Mouse (Mus musculus): ENCODE data around the gene Zmynd10. TPM values are rescaled to one million over a fixed set of nuclear protein-coding genes. Genes with fewer than 3 reads are reported as not detected.
A peak's percentile ranks its signal among the peaks of the same experiment; 100 is the strongest.
"Not testable (repeated sequence)": the region's sequence is repeated elsewhere in the genome, so short reads cannot be mapped to it uniquely, and the experiment has no call there.

The Zmynd10 gene
- total RNA-seq, 2 experiments from 2014 or later, result not detected

DNA sequence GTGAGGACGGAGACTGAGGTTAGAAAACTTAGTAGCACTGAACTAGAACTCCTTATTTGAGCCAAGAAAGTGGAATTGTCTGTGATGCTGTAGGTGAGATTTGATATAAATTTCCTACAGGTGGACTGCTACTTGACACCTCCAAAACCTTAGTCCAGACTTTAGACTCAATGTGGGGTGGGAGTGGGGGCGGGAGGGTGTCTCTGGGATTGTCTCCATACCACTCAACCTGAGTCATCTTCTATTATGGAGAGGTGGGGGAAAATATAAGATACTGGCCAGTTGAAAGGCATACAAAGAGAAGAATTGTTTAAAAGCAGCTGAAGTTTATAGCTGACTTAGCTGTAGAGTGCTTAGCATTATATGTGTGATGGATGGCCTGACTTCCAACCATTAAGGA is 8.6 kb downstream of the Zmynd10 start:
- no peak for DNase-seq

GRCm38 (mm10) chr9:107556346-107556745 is 9.2 kb downstream of the Zmynd10 start:
- no peak for DNase-seq

GRCm38 (mm10) chr9:107563029-107563581 is 16.0 kb downstream of the Zmynd10 start, which contains the start of gene Tusc2:
Tusc2 (plus strand) TSS chr9:107563255.
- DNase-seq, result peak; percentile 95

DNA sequence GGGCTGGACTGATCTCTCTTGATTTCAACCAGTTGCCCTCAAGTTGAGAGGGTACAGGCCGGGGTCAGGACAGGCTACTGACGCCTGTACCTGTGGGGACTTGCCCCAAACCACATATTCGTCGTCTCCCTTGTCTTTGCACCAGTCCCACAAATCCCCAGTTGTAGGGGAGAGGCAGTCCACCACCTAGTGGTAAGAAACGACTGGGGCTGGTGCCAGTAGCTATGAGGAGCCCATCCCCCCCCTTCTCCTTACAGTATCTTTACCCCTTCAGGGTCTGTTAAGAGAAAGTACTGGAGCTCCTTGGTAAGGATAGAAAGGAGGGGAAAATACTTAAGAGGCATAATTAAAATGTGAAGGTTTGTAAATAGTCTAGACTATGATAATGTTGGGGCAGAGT is 18.5 kb downstream of the Zmynd10 start:
- DNase-seq, result not testable (repeated sequence)

DNA sequence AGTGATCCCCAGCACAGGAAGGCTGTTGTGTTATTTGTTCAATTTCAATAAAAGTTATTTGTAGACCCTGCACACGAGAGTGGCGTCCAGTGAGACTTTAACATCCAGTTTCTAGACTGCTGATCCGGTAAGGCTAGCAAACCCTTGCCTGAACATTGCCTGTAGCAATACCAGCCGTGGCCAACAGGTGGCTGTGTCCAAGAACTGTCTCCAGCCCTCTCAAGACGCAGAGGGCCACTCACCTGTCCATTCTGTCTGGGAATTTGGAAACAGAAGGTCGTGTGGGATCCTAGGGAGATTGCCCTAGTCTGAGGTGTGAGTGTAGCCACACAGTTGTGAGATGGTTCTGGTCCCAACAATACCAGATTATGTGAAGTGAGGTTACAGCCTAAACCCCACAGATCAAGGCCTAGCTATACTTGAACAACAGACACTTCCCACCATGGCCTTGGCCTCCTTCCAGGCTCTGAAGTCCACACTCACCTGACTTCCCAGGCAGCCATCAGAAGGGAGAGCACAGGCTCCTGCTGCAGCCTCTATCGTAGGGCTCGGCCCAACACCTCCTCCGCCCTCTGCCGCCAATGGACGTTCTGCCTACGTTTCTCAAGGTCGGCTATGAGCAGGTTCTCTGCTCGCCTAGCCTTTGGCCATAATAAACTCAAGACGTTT is 19.1 kb downstream of the Zmynd10 start:
- no peak for DNase-seq

- peak; percentile 62 for DNase-seq
Measured at GRCm38 (mm10) chr9:107566855-107567254, 19.8 kb downstream of the Zmynd10 start.

DNA sequence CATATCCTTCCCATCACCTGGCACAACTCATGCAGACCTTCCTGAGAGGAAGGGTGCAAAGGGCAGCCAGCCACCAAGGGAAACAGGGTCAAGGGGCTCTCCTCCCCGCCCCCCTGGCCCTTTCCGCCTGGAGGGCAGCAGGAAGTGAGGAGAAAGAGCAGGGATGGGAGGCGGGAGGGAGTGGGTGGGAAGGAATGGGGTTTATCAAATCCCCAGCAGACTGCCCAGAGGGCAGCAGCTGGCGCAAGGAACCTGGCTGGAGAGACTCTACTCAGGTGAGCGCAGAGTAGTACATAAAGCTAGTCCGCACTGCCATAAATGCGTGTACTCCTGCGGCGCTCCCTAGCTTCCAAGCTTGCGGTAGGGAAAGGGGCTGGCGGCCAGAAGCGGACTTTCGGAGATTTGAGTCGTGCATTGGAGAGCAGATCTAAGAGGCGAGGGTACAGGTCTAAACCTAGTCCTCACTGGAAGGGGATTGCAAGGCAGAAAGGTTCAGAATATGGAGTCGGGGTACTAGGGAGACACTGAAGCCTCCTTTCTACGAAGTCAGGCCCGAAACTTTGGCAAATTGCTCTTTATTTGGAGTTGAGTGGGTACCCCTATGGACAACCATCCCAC is 20.7 kb downstream of the Zmynd10 start, which contains the start of gene Hyal2:
Gene Hyal2 (plus strand): TSS at position 244 of the 618 bp plus-strand sequence.
- no peak for DNase-seq

- DNase-seq, result peak; percentile 84
Measured at GRCm38 (mm10) chr9:107568331-107569261, 21.5 kb downstream of the Zmynd10 start.

DNA sequence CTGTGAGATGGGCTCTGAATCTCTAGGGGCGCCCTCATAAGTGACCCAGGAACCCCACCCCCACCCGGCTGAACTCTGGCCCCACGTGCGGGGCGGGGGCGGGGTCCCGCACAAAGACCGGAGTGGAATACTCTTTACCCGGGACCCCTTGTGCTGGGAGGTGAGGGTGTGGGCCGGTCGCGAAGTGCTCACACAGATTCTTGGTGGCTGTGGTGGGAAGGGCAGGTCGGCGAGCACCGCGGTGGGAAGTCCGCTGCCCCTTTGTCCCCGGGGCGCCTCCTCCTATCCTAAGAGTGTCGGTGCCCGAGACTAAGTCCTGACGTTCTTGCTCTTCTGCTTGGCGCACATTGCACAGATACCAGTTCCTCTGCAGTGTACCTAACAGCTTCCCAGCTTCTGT is 22.2 kb downstream of the Zmynd10 start:
- DNase-seq, result no peak

DNA sequence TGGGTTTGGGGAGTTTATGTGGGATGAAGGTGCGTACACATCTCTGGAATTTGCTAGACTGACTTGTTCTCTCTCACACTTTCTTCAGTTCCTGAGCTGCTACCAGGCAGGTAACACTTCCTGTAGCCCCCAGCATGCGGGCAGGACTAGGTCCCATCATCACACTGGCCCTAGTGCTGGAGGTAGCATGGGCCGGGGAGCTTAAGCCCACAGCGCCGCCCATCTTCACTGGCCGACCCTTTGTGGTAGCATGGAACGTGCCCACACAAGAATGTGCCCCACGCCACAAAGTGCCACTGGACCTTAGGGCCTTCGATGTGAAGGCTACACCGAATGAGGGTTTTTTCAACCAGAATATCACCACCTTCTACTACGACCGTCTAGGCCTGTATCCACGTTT is 22.9 kb downstream of the Zmynd10 start:
- no peak for DNase-seq

GRCm38 (mm10) chr9:107570845-107571244 is 23.7 kb downstream of the Zmynd10 start:
- no peak for DNase-seq

GRCm38 (mm10) chr9:107571534-107572326 is 24.6 kb downstream of the Zmynd10 start:
- no peak for DNase-seq

GRCm38 (mm10) chr9:107572327-107572662 is 25.2 kb downstream of the Zmynd10 start:
- DNase-seq, result no peak

DNA sequence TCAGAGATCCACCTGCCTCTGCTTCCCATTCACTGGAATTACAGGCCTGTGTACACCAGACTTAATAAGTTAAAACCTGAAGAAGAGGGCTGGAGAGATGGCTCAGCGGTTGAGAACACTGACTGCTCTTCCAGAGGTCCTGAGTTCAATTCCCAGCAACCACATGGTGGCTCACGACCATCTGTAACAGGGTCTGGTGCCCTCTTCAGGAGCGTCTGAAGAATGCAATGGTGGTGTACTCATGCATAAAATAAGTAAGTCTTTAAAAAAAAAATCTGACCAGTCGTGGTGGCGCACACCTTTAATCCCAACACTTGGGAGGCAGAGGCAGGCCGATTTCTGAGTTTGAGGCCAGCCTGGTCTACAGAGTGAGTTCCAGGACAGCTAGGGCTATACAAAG is 26.7 kb downstream of the Zmynd10 start:
- not testable (repeated sequence) for DNase-seq

GRCm38 (mm10) chr9:107575579-107576356 is 28.7 kb downstream of the Zmynd10 start:
- DNase-seq, result no peak

- DNase-seq, result peak; percentile 87
Measured at GRCm38 (mm10) chr9:107576357-107577107, 29.4 kb downstream of the Zmynd10 start, which contains the start of gene Hyal1. Hyal1 (plus strand) TSS chr9:107576927.

DNA sequence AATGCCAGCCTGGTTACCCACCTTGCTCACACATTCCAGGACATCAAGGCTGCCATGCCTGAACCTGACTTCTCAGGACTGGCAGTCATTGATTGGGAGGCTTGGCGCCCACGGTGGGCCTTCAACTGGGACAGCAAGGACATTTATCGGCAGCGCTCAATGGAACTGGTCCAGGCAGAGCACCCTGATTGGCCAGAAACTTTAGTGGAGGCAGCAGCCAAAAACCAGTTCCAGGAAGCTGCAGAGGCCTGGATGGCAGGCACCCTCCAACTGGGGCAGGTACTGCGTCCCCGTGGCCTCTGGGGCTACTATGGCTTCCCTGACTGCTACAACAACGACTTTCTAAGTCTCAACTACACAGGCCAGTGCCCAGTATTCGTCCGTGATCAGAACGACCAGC is 30.8 kb downstream of the Zmynd10 start:
- DNase-seq, result no peak

GRCm38 (mm10) chr9:107578587-107578986 is 31.5 kb downstream of the Zmynd10 start, which contains the start of gene Naa80:
Naa80 (plus strand) TSS chr9:107578887.
- no peak for DNase-seq

GRCm38 (mm10) chr9:107579023-107579900 is 32.2 kb downstream of the Zmynd10 start:
- no peak for DNase-seq

All from gastrocnemius, postnatal 25 days (tissue).